Mouse (Mus musculus): ENCODE data around the gene Rap1b. TPM values are rescaled to one million over a fixed set of nuclear protein-coding genes. Genes with fewer than 3 reads are reported as not detected.

Rap1b gene
- polyA plus RNA-seq, 1 experiment from 2014 or later: 100 TPM

GRCm38 (mm10) chr10:117876400-117876799 lies 30.6 kb upstream of the Rap1b start:
- Histone ChIP-seq H3K4me1 (replicated peaks) (no peaks in the 10 kb centered on the region), H3K4me2 (peak overlapping the region; percentile 23), H3K4me3 (replicated peaks) (no peak overlapping the region), H3K27ac (replicated peaks) (no peak overlapping the region), H3K9me3 (replicated peaks) (no peaks in the 10 kb centered on the region), H3K36me3 (replicated peaks) (no peaks in the 10 kb centered on the region), H3K27me3 (no peaks in the 10 kb centered on the region), H3K9ac (no peak overlapping the region)
- 51% methylated on average over 18 of the region's 18 CpGs for WGBS (ENCODE audit: insufficient replicate concordance)
- ATAC-seq (ENCODE audit: insufficient read depth): peak; percentile 65

- Histone ChIP-seq H3K4me2 (no peak overlapping the region), H3K27ac (replicated peaks) (no peak overlapping the region), H3K4me3 (replicated peaks) (no peak overlapping the region), H3K27me3 (no peaks in the 10 kb centered on the region), H3K36me3 (replicated peaks) (no peaks in the 10 kb centered on the region), H3K9me3 (replicated peaks) (no peaks in the 10 kb centered on the region), H3K4me1 (replicated peaks) (no peaks in the 10 kb centered on the region), H3K9ac (no peak overlapping the region)
- no peak for ATAC-seq (ENCODE audit: insufficient read depth)
- 75% methylated on average over 10 of the region's 10 CpGs for WGBS (ENCODE audit: insufficient replicate concordance)
Measured at GRCm38 (mm10) chr10:117874936-117875335, 29.1 kb upstream of the Rap1b start.

GRCm38 (mm10) chr10:117873952-117874351 lies 28.1 kb upstream of the Rap1b start:
- H3K4me1 ChIP-seq (replicated peaks): no peaks in the 10 kb centered on the region
- H3K27ac ChIP-seq (replicated peaks): no peak overlapping the region
- H3K9ac ChIP-seq: no peak overlapping the region
- H3K4me3 ChIP-seq (replicated peaks): no peak overlapping the region
- no peaks in the 10 kb centered on the region for H3K9me3 ChIP-seq (replicated peaks)
- H3K27me3 ChIP-seq: no peaks in the 10 kb centered on the region
- no peak for ATAC-seq (ENCODE audit: insufficient read depth)
- H3K4me2 ChIP-seq: no peak overlapping the region
- no peaks in the 10 kb centered on the region for H3K36me3 ChIP-seq (replicated peaks)
- 32% methylated on average over 4 of the region's 4 CpGs for WGBS (ENCODE audit: insufficient replicate concordance)

GRCm38 (mm10) chr10:117872468-117872867 lies 26.6 kb upstream of the Rap1b start:
- H3K27ac ChIP-seq (replicated peaks): no peak overlapping the region
- WGBS (ENCODE audit: insufficient replicate concordance): 48% methylated on average over 10 of the region's 10 CpGs
- H3K4me2 ChIP-seq: no peak overlapping the region
- no peak overlapping the region for H3K4me3 ChIP-seq (replicated peaks)
- no peak overlapping the region for H3K9ac ChIP-seq
- H3K27me3 ChIP-seq: no peaks in the 10 kb centered on the region
- no peaks in the 10 kb centered on the region for H3K4me1 ChIP-seq (replicated peaks)
- H3K9me3 ChIP-seq (replicated peaks): no peaks in the 10 kb centered on the region
- ATAC-seq (ENCODE audit: insufficient read depth): no peak
- H3K36me3 ChIP-seq (replicated peaks): no peaks in the 10 kb centered on the region

- WGBS (ENCODE audit: insufficient replicate concordance): 62% methylated on average over 3 of the region's 3 CpGs
- Histone ChIP-seq H3K4me3 (replicated peaks) (no peak overlapping the region), H3K4me2 (no peak overlapping the region), H3K27ac (replicated peaks) (no peak overlapping the region), H3K27me3 (no peaks in the 10 kb centered on the region), H3K4me1 (replicated peaks) (no peaks in the 10 kb centered on the region), H3K9me3 (replicated peaks) (no peaks in the 10 kb centered on the region), H3K36me3 (replicated peaks) (no peaks in the 10 kb centered on the region), H3K9ac (no peak overlapping the region)
- no peak for ATAC-seq (ENCODE audit: insufficient read depth)
Measured at GRCm38 (mm10) chr10:117867301-117867700, 21.5 kb upstream of the Rap1b start.

- H3K27ac ChIP-seq (replicated peaks): no peak overlapping the region
- H3K9me3 ChIP-seq (replicated peaks): no peaks in the 10 kb centered on the region
- H3K27me3 ChIP-seq: no peaks in the 10 kb centered on the region
- 54% methylated on average over 8 of the region's 8 CpGs for WGBS (ENCODE audit: insufficient replicate concordance)
- H3K4me3 ChIP-seq (replicated peaks): no peak overlapping the region
- no peak for ATAC-seq (ENCODE audit: insufficient read depth)
- no peak overlapping the region for H3K4me2 ChIP-seq
- H3K9ac ChIP-seq: no peak overlapping the region
- H3K4me1 ChIP-seq (replicated peaks): no peaks in the 10 kb centered on the region
- no peaks in the 10 kb centered on the region for H3K36me3 ChIP-seq (replicated peaks)
Measured at GRCm38 (mm10) chr10:117866641-117867040, 20.8 kb upstream of the Rap1b start.

- no peak overlapping the region for H3K27ac ChIP-seq (replicated peaks)
- H3K9me3 ChIP-seq (replicated peaks): no peaks in the 10 kb centered on the region
- 30% methylated on average over 6 of the region's 6 CpGs for WGBS (ENCODE audit: insufficient replicate concordance)
- no peaks in the 10 kb centered on the region for H3K27me3 ChIP-seq
- H3K4me3 ChIP-seq (replicated peaks): no peak overlapping the region
- H3K4me1 ChIP-seq (replicated peaks): peaks cover 12% of the 10 kb centered on the region
- H3K9ac ChIP-seq: no peak overlapping the region
- no peak overlapping the region for H3K4me2 ChIP-seq
- ATAC-seq (ENCODE audit: insufficient read depth): no peak
- H3K36me3 ChIP-seq (replicated peaks): no peaks in the 10 kb centered on the region
Measured at GRCm38 (mm10) chr10:117864695-117865094, 18.9 kb upstream of the Rap1b start.

- no peak for ATAC-seq (ENCODE audit: insufficient read depth)
- Histone ChIP-seq H3K9me3 (replicated peaks) (no peaks in the 10 kb centered on the region), H3K36me3 (replicated peaks) (no peaks in the 10 kb centered on the region), H3K27me3 (no peaks in the 10 kb centered on the region), H3K9ac (no peak overlapping the region), H3K4me3 (replicated peaks) (no peak overlapping the region), H3K4me1 (replicated peaks) (peaks cover 12% of the 10 kb centered on the region), H3K4me2 (no peak overlapping the region), H3K27ac (replicated peaks) (no peak overlapping the region)
- WGBS (ENCODE audit: insufficient replicate concordance): 42% methylated on average over 4 of the region's 4 CpGs
Measured at GRCm38 (mm10) chr10:117864251-117864650, 18.4 kb upstream of the Rap1b start.

GRCm38 (mm10) chr10:117862014-117862580 lies 16.3 kb upstream of the Rap1b start:
- Histone ChIP-seq H3K27ac (replicated peaks) (no peak overlapping the region), H3K4me3 (replicated peaks) (no peak overlapping the region), H3K27me3 (no peaks in the 10 kb centered on the region), H3K9ac (no peak overlapping the region), H3K36me3 (replicated peaks) (no peaks in the 10 kb centered on the region), H3K9me3 (replicated peaks) (no peaks in the 10 kb centered on the region), H3K4me1 (replicated peaks) (peaks cover 12% of the 10 kb centered on the region), H3K4me2 (no peak overlapping the region)
- 71% methylated on average over 11 of the region's 11 CpGs for WGBS (ENCODE audit: insufficient replicate concordance)
- no peak; the same call in 1 of the 2 replicates for ATAC-seq (ENCODE audit: insufficient read depth)

GRCm38 (mm10) chr10:117860958-117861357 lies 15.1 kb upstream of the Rap1b start:
- Histone ChIP-seq H3K27ac (replicated peaks) (0 out of 2 replicates have a peak overlapping the region, but pooled peaks have one; percentile 48), H3K4me3 (replicated peaks) (no peak overlapping the region), H3K9me3 (replicated peaks) (no peaks in the 10 kb centered on the region), H3K4me2 (peak overlapping the region; percentile 49), H3K27me3 (no peaks in the 10 kb centered on the region), H3K9ac (no peak overlapping the region), H3K36me3 (replicated peaks) (no peaks in the 10 kb centered on the region), H3K4me1 (replicated peaks) (peaks cover 15% of the 10 kb centered on the region)
- peak; percentile 45 for ATAC-seq (ENCODE audit: insufficient read depth)
- 17% methylated on average over 16 of the region's 16 CpGs for WGBS (ENCODE audit: insufficient replicate concordance)

GRCm38 (mm10) chr10:117860361-117860760 lies 14.5 kb upstream of the Rap1b start:
- H3K27ac ChIP-seq (replicated peaks): peak overlapping the region; percentile 48
- no peak overlapping the region for H3K9ac ChIP-seq
- no peaks in the 10 kb centered on the region for H3K9me3 ChIP-seq (replicated peaks)
- peaks cover 15% of the 10 kb centered on the region for H3K4me1 ChIP-seq (replicated peaks)
- H3K4me3 ChIP-seq (replicated peaks): no peak overlapping the region
- peak overlapping the region; percentile 49; the same call in 1 of the 2 replicates for H3K4me2 ChIP-seq
- H3K36me3 ChIP-seq (replicated peaks): no peaks in the 10 kb centered on the region
- WGBS (ENCODE audit: insufficient replicate concordance): 46% methylated on average over 7 of the region's 7 CpGs
- no peaks in the 10 kb centered on the region for H3K27me3 ChIP-seq
- peak; percentile 17; the same call in 1 of the 2 replicates for ATAC-seq (ENCODE audit: insufficient read depth)

- Histone ChIP-seq H3K4me2 (no peak overlapping the region), H3K36me3 (replicated peaks) (no peaks in the 10 kb centered on the region), H3K9ac (no peak overlapping the region), H3K27me3 (no peaks in the 10 kb centered on the region), H3K4me1 (replicated peaks) (peaks cover 15% of the 10 kb centered on the region), H3K9me3 (replicated peaks) (no peaks in the 10 kb centered on the region), H3K4me3 (replicated peaks) (no peak overlapping the region), H3K27ac (replicated peaks) (0 out of 2 replicates have a peak overlapping the region, but pooled peaks have one; percentile 48)
- ATAC-seq (ENCODE audit: insufficient read depth): no peak
- WGBS (ENCODE audit: insufficient replicate concordance): 65% methylated on average over 11 of the region's 11 CpGs
Measured at GRCm38 (mm10) chr10:117859800-117860199, 14.0 kb upstream of the Rap1b start.
